In the genomic region with DNA sequence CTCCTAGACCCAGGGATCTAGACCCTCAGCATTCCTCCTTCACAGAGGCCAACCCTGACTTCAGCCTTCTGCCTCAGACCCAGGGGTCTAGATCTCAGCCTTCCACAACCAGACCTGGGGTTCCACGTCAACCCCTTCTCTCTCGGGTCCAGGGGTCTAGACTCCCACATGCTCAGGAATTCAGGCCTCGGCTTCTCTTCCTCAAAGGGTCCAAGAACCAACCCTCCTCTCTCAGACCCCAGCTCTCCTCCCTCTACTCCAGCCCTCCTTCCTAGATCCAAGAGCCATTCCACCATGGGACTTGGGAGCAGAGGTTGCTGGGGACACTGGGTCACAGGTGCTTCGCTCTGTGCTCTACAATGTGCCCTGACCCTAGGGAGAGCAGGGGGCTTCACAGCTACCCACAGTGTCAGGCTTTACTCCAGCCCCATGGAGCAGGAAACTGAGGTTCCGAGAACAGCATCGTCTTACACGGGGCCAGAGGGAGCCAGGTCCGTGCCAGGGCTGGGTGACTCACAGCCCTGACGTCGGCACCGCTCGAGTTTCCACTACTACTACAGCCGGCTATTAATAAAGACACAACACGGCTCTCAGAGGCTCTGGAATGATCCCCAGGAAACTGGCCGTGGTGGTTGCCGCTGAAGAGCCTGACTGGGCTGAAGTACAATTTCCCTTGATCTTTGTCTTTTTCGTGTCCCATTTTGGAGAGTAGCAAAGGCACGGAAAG, we compare ENCODE assay signal across 10 mouse cellular contexts. TPM values are rescaled to one million over a fixed set of nuclear protein-coding genes. Genes with fewer than 3 reads are reported as not detected.
A peak's percentile ranks its signal among the peaks of the same experiment; 100 is the strongest.
DNase-seq lines count a peak whose midpoint lies in the region; ATAC-seq and TF ChIP-seq lines count a peak whose summit lies in the region.
"Had no signal": no experiment of that assay in that cellular context is flagged by ENCODE, and none has a peak within 500 bp of the region (broad histone marks: within the 10 kb centered on the region; RNA-seq: fewer than 3 reads in every experiment).

No protein-coding gene starts in this region.

- peak overlapping the region; percentile 12 for H3K9ac ChIP-seq in heart, adult 2 months (ENCODE audit: low read depth, low read length)
- no peak overlapping the region for H3K9ac ChIP-seq in liver, postnatal 0 days (replicated peaks)
- H3K9ac ChIP-seq: liver, embryonic 14.5 days had no signal

- H3K4me1 ChIP-seq in heart, adult 2 months (ENCODE audit: control insufficient read depth, insufficient read depth, low read length), result peaks cover 6% of the 10 kb centered on the region
- H3K4me1 ChIP-seq in liver, postnatal 0 days (ENCODE audit: insufficient read depth), result no peaks in the 10 kb centered on the region

- no peak for ATAC-seq in liver, postnatal 0 days

- TF ChIP-seq CTCF in heart, adult 2 months (IDR thresholded peaks at IDR 0.05), result no peak
- no peak for TF ChIP-seq CTCF in liver, postnatal 0 days (IDR thresholded peaks at IDR 0.05; ENCODE audit: low read depth)

- no peaks in the 10 kb centered on the region for H3K36me3 ChIP-seq in heart, adult 2 months (ENCODE audit: control insufficient read depth, insufficient read depth, low read length)
- no peaks in the 10 kb centered on the region for H3K36me3 ChIP-seq in liver, postnatal 0 days (replicated peaks; ENCODE audit: insufficient read depth, low read length)

- 0 out of 2 replicates have a peak, but pooled peaks have one; percentile 38 for TF ChIP-seq POLR2A in heart, adult 2 months (IDR thresholded peaks at IDR 0.05; ENCODE audit: insufficient read depth, low read depth, low read length)

- H3K4me2 ChIP-seq in liver, postnatal 0 days (ENCODE audit: low read depth, low read length), result no peak overlapping the region

- H3K79me2 ChIP-seq in heart, adult 2 months (replicated peaks; ENCODE audit: control insufficient read depth, insufficient read depth, low read length), result no peaks in the 10 kb centered on the region

- intact Hi-C loops in heart, adult 2 months (cut with DNase I), result no loop called here
- intact Hi-C loops in left cerebral cortex, postnatal 14 days (cut with DNase I), result no loop called here

- 22% methylated on average over 18 of the region's 18 CpGs for WGBS in heart, adult 2 months
- WGBS in liver, postnatal 0 days (ENCODE audit: insufficient replicate concordance), result 48% methylated on average over 18 of the region's 18 CpGs

- no peak overlapping the region for H3K4me3 ChIP-seq in heart, adult 2 months
- H3K4me3 ChIP-seq in liver, postnatal 0 days (ENCODE audit: low read depth, low read length), result no peak overlapping the region

- H3K27ac ChIP-seq in heart, adult 2 months, result peak overlapping the region; percentile 84
- H3K27ac ChIP-seq in liver, postnatal 0 days (ENCODE audit: low read depth), result no peak overlapping the region
- H3K27ac ChIP-seq: liver, embryonic 14.5 days had no signal

- peak; percentile 50; the same call in 1 of the 2 replicates for TF ChIP-seq EP300 in heart, adult 2 months (IDR thresholded peaks at IDR 0.05; ENCODE audit: insufficient read depth, low read depth, low read length)
- TF ChIP-seq EP300 in liver, postnatal 0 days (IDR thresholded peaks at IDR 0.05; ENCODE audit: low read depth), result no peak

- no peaks in the 10 kb centered on the region for H3K27me3 ChIP-seq in heart, adult 2 months (ENCODE audit: control insufficient read depth, insufficient read depth, low read length)
- no peaks in the 10 kb centered on the region for H3K27me3 ChIP-seq in liver, postnatal 0 days (ENCODE audit: insufficient read depth, low read length)

- DNase-seq in kidney, postnatal 10 days, result peak; percentile 40
- no peak for DNase-seq in kidney, adult 9 months
- DNase-seq in adrenal gland, adult 18-20 months (ENCODE audit: low spot score in 2 of 2), result peak; percentile 59
- DNase-seq in heart, adult 2 months, result peak; percentile 73 to 84
- DNase-seq in lung, postnatal 10 days, result peak; percentile 82
- DNase-seq in liver, postnatal 0 days, result no peak
- no peak for DNase-seq in left cerebral cortex, postnatal 14 days (ENCODE audit: low spot score in 2 of 2)
- no peak for DNase-seq in spleen, adult 18-20 months

- H3K9me3 ChIP-seq in liver, postnatal 0 days (ENCODE audit: low read length), result no peaks in the 10 kb centered on the region

RNA-seq across cellular contexts. Expression of a gene that starts 1.5 kb away (rescaled TPM):
- total RNA-seq in adrenal gland, adult 18-20 months (2021), result under 1 TPM; 0.13 to 0.22 TPM
- 10 to 100 TPM; 39.4 to 46.1 TPM for total RNA-seq in heart, adult 2 months (2021)
- 66.1 and 72.5 TPM in 2 replicates for polyA plus RNA-seq in heart, adult 2 months (2012; rRNA removed)
- not detected in 2 replicates for polyA plus RNA-seq in liver, postnatal 0 days (2015; fragmentation: Nextera tagmentation; extraction: Ambion mirVana)
- total RNA-seq in left cerebral cortex, postnatal 14 days (2021), result under 1 TPM; 0.42 to 0.55 TPM
- total RNA-seq: ES-E14 had no signal
- polyA plus RNA-seq: liver, embryonic 14.5 days had no signal

RNA-seq across cellular contexts. Expression of a gene that starts 8.3 kb away (rescaled TPM):
- total RNA-seq in adrenal gland, adult 18-20 months (2021), result 1 to 10 TPM in 1 of 2 experiments, under 1 TPM in 1; 0.96 to 2.5 TPM
- total RNA-seq in heart, adult 2 months (2021), result 10 to 100 TPM; 26.5 to 35.6 TPM
- 85.0 and 119 TPM in 2 replicates for polyA plus RNA-seq in heart, adult 2 months (2012; rRNA removed)
- polyA plus RNA-seq in liver, postnatal 0 days (2015; fragmentation: Nextera tagmentation; extraction: Ambion mirVana), result 0.09 TPM in 1 of 2 replicates, not detected in the other
- total RNA-seq in left cerebral cortex, postnatal 14 days (2021), result under 1 TPM in 1 of 2 experiments, not detected in 1; 0.15 TPM

RNA-seq across cellular contexts. Expression of a gene that starts 23.5 kb away (rescaled TPM):
- 10 to 100 TPM; 15.9 to 25.4 TPM for total RNA-seq in adrenal gland, adult 18-20 months (2021)
- 10 to 100 TPM; 12.3 to 14.0 TPM for total RNA-seq in heart, adult 2 months (2021)
- 51.8 and 70.2 TPM in 2 replicates for polyA plus RNA-seq in heart, adult 2 months (2012; rRNA removed)
- 3.2 and 4.0 TPM in 2 replicates for polyA plus RNA-seq in liver, postnatal 0 days (2015; fragmentation: Nextera tagmentation; extraction: Ambion mirVana)
- 10 to 100 TPM; 33.8 to 36.3 TPM for total RNA-seq in left cerebral cortex, postnatal 14 days (2021)

RNA-seq across cellular contexts. Expression of a gene that starts 41.7 kb away (rescaled TPM):
- total RNA-seq in adrenal gland, adult 18-20 months (2021), result 10 to 100 TPM; 10.2 to 11.5 TPM
- 1 to 10 TPM; 8.7 to 9.2 TPM for total RNA-seq in heart, adult 2 months (2021)
- 14.7 and 17.7 TPM in 2 replicates for polyA plus RNA-seq in heart, adult 2 months (2012; rRNA removed)
- polyA plus RNA-seq in liver, postnatal 0 days (2015; fragmentation: Nextera tagmentation; extraction: Ambion mirVana), result 9.1 and 10.4 TPM in 2 replicates
- 1 to 10 TPM; 5.3 to 6.7 TPM for total RNA-seq in left cerebral cortex, postnatal 14 days (2021)

RNA-seq across cellular contexts. Expression of a gene that starts 42.0 kb away (rescaled TPM):
- 10 to 100 TPM; 21.7 to 22.5 TPM for total RNA-seq in adrenal gland, adult 18-20 months (2021)
- 10 to 100 TPM; 17.9 to 20.4 TPM for total RNA-seq in heart, adult 2 months (2021)
- 18.2 and 20.4 TPM in 2 replicates for polyA plus RNA-seq in heart, adult 2 months (2012; rRNA removed)
- 9.6 and 10.1 TPM in 2 replicates for polyA plus RNA-seq in liver, postnatal 0 days (2015; fragmentation: Nextera tagmentation; extraction: Ambion mirVana)
- total RNA-seq in left cerebral cortex, postnatal 14 days (2021), result 10 to 100 TPM; 24.9 to 25.3 TPM

Comparison
In these comparisons a context has a peak if more than half of its experiments do, and no peak if none do; other contexts are left out.
1. DNase-seq: peak in kidney, postnatal 10 days (single experiment), adrenal gland, adult 18-20 months (2 of 2), heart, adult 2 months (2 of 2) and lung, postnatal 10 days (single experiment); none in kidney, adult 9 months (single experiment), liver, postnatal 0 days (single experiment), left cerebral cortex, postnatal 14 days (0 of 2) and spleen, adult 18-20 months (0 of 2).
2. RNA of a gene that starts 1.5 kb away (total RNA-seq): 39.4 to 46.1 TPM in heart, adult 2 months; 0.42 to 0.55 TPM in left cerebral cortex, postnatal 14 days and 0.13 to 0.22 TPM in adrenal gland, adult 18-20 months; every median in the first group is over 10 times any median in the second.
3. RNA of a gene that starts 8.3 kb away (total RNA-seq): 26.5 to 35.6 TPM in heart, adult 2 months; 0.96 to 2.5 TPM in adrenal gland, adult 18-20 months and 0.15 TPM in left cerebral cortex, postnatal 14 days; every median in the first group is over 4 times any median in the second.